Mouse (Mus musculus): ENCODE measurements around the gene Myo16. TPM values are rescaled to one million over a fixed set of nuclear protein-coding genes. Genes with fewer than 3 reads are reported as not detected.

The Myo16 gene
- polyA plus RNA-seq, 1 experiment from 2014 or later = 1.5 TPM

GRCm38 (mm10) chr8:10178986-10179385 is 25.3 kb downstream of the Myo16 start:
- no peak overlapping the region for H3K9ac ChIP-seq (ENCODE audit: low read length)
- H3K4me2 ChIP-seq (replicated peaks; ENCODE audit: low read depth) = no peak overlapping the region
- H3K27me3 ChIP-seq (ENCODE audit: control insufficient read depth, insufficient read depth, low read length) = no peaks in the 10 kb centered on the region
- no peaks in the 10 kb centered on the region for H3K9me3 ChIP-seq (ENCODE audit: control insufficient read depth, low read length)
- DNase-seq (ENCODE audit: low spot score) (no peak), ATAC-seq (ENCODE audit: low FRiP score, low TSS enrichment) (no peak)
- TF ChIP-seq CTCF (IDR thresholded peaks at IDR 0.05; ENCODE audit: low read depth) = no peak
- no peaks in the 10 kb centered on the region for H3K4me1 ChIP-seq (replicated peaks; ENCODE audit: control insufficient read depth, insufficient read depth)
- no peak overlapping the region for H3K27ac ChIP-seq (replicated peaks)
- H3K36me3 ChIP-seq (ENCODE audit: control insufficient read depth, insufficient read depth, low read length) = no peaks in the 10 kb centered on the region
- no peak overlapping the region for H3K4me3 ChIP-seq (ENCODE audit: low read depth, low read length)

GRCm38 (mm10) chr8:10190607-10191006 is 36.9 kb downstream of the Myo16 start:
- TF ChIP-seq EP300 (optimal IDR thresholded peaks at IDR 0.05) (no peak), CTCF (IDR thresholded peaks at IDR 0.05; ENCODE audit: low read depth) (no peak)
- no peak overlapping the region for H3K4me2 ChIP-seq (replicated peaks; ENCODE audit: low read depth)
- H3K9me3 ChIP-seq (ENCODE audit: control insufficient read depth, low read length) = no peaks in the 10 kb centered on the region; the same call in 1 of the 2 replicates
- H3K9ac ChIP-seq (ENCODE audit: low read length) = no peak overlapping the region
- no peaks in the 10 kb centered on the region for H3K36me3 ChIP-seq (ENCODE audit: control insufficient read depth, insufficient read depth, low read length)
- ATAC-seq (ENCODE audit: low FRiP score, low TSS enrichment) (no peak), DNase-seq (ENCODE audit: low spot score) (no peak)
- no peaks in the 10 kb centered on the region for H3K27me3 ChIP-seq (ENCODE audit: control insufficient read depth, insufficient read depth, low read length)
- no peaks in the 10 kb centered on the region for H3K4me1 ChIP-seq (replicated peaks; ENCODE audit: control insufficient read depth, insufficient read depth)
- H3K27ac ChIP-seq (replicated peaks) = no peak overlapping the region
- WGBS = 71% methylated on average over 6 of the region's 6 CpGs
- no peak overlapping the region for H3K4me3 ChIP-seq (ENCODE audit: low read depth, low read length)

- H3K9me3 ChIP-seq (ENCODE audit: control insufficient read depth, low read length) = no peaks in the 10 kb centered on the region
- no peak overlapping the region for H3K27ac ChIP-seq (replicated peaks)
- H3K36me3 ChIP-seq (ENCODE audit: control insufficient read depth, insufficient read depth, low read length) = no peaks in the 10 kb centered on the region
- DNase-seq (ENCODE audit: low spot score) (no peak), ATAC-seq (ENCODE audit: low FRiP score, low TSS enrichment) (no peak)
- TF ChIP-seq EP300 (optimal IDR thresholded peaks at IDR 0.05) (no peak), CTCF (IDR thresholded peaks at IDR 0.05; ENCODE audit: low read depth) (no peak)
- WGBS = 64% methylated on average over 7 of the region's 7 CpGs
- no peak overlapping the region for H3K4me2 ChIP-seq (replicated peaks; ENCODE audit: low read depth)
- no peak overlapping the region for H3K9ac ChIP-seq (ENCODE audit: low read length)
- no peaks in the 10 kb centered on the region for H3K4me1 ChIP-seq (replicated peaks; ENCODE audit: control insufficient read depth, insufficient read depth)
- H3K4me3 ChIP-seq (ENCODE audit: low read depth, low read length) = no peak overlapping the region
- H3K27me3 ChIP-seq (ENCODE audit: control insufficient read depth, insufficient read depth, low read length) = no peaks in the 10 kb centered on the region
Observed at GRCm38 (mm10) chr8:10198164-10198563, 44.5 kb downstream of the Myo16 start.

GRCm38 (mm10) chr8:10199301-10199700 is 45.6 kb downstream of the Myo16 start:
- no peaks in the 10 kb centered on the region for H3K9me3 ChIP-seq (ENCODE audit: control insufficient read depth, low read length)
- H3K4me3 ChIP-seq (ENCODE audit: low read depth, low read length) = no peak overlapping the region
- TF ChIP-seq CTCF (IDR thresholded peaks at IDR 0.05; ENCODE audit: low read depth) (no peak), EP300 (optimal IDR thresholded peaks at IDR 0.05) (no peak)
- no peaks in the 10 kb centered on the region for H3K4me1 ChIP-seq (replicated peaks; ENCODE audit: control insufficient read depth, insufficient read depth)
- H3K36me3 ChIP-seq (ENCODE audit: control insufficient read depth, insufficient read depth, low read length) = no peaks in the 10 kb centered on the region
- DNase-seq (ENCODE audit: low spot score) = no peak
- no peak overlapping the region for H3K4me2 ChIP-seq (replicated peaks; ENCODE audit: low read depth)
- H3K27ac ChIP-seq (replicated peaks) = no peak overlapping the region
- no peaks in the 10 kb centered on the region for H3K27me3 ChIP-seq (ENCODE audit: control insufficient read depth, insufficient read depth, low read length)
- WGBS = 62% methylated on average over 5 of the region's 5 CpGs
- no peak overlapping the region for H3K9ac ChIP-seq (ENCODE audit: low read length)
- ATAC-seq (ENCODE audit: low FRiP score, low TSS enrichment) = no peak

- H3K4me2 ChIP-seq (replicated peaks; ENCODE audit: low read depth) = no peak overlapping the region
- ATAC-seq (ENCODE audit: low FRiP score, low TSS enrichment) (peak; percentile 48; the same call in 1 of the 2 replicates), DNase-seq (ENCODE audit: low spot score) (no peak)
- H3K27ac ChIP-seq (replicated peaks) = no peak overlapping the region
- H3K9ac ChIP-seq (ENCODE audit: low read length) = no peak overlapping the region
- H3K36me3 ChIP-seq (ENCODE audit: control insufficient read depth, insufficient read depth, low read length) = no peaks in the 10 kb centered on the region
- no peaks in the 10 kb centered on the region for H3K9me3 ChIP-seq (ENCODE audit: control insufficient read depth, low read length)
- H3K27me3 ChIP-seq (ENCODE audit: control insufficient read depth, insufficient read depth, low read length) = no peaks in the 10 kb centered on the region
- H3K4me1 ChIP-seq (replicated peaks; ENCODE audit: control insufficient read depth, insufficient read depth) = no peaks in the 10 kb centered on the region
- H3K4me3 ChIP-seq (ENCODE audit: low read depth, low read length) = no peak overlapping the region
- WGBS = 48% methylated on average over 8 of the region's 8 CpGs
- TF ChIP-seq EP300 (optimal IDR thresholded peaks at IDR 0.05) (no peak), CTCF (IDR thresholded peaks at IDR 0.05; ENCODE audit: low read depth) (no peak)
Observed at GRCm38 (mm10) chr8:10200042-10200441, 46.3 kb downstream of the Myo16 start.

GRCm38 (mm10) chr8:10215023-10215422 is 61.3 kb downstream of the Myo16 start:
- Histone ChIP-seq H3K27me3 (ENCODE audit: control insufficient read depth, insufficient read depth, low read length) (no peaks in the 10 kb centered on the region), H3K4me2 (replicated peaks; ENCODE audit: low read depth) (no peak overlapping the region), H3K36me3 (ENCODE audit: control insufficient read depth, insufficient read depth, low read length) (no peaks in the 10 kb centered on the region), H3K4me1 (replicated peaks; ENCODE audit: control insufficient read depth, insufficient read depth) (no peaks in the 10 kb centered on the region), H3K27ac (replicated peaks) (no peak overlapping the region), H3K9ac (ENCODE audit: low read length) (no peak overlapping the region), H3K9me3 (ENCODE audit: control insufficient read depth, low read length) (no peaks in the 10 kb centered on the region), H3K4me3 (ENCODE audit: low read depth, low read length) (no peak overlapping the region)
- TF ChIP-seq EP300 (optimal IDR thresholded peaks at IDR 0.05) (no peak), CTCF (IDR thresholded peaks at IDR 0.05; ENCODE audit: low read depth) (no peak)
- no peak for ATAC-seq (ENCODE audit: low FRiP score, low TSS enrichment)
- 73% methylated on average over 3 of the region's 3 CpGs for WGBS
- no peak for DNase-seq (ENCODE audit: low spot score)

All from stomach, postnatal 0 days (tissue).